Mouse (Mus musculus) MEL (cell line): ENCODE measurements around the gene Mccc1. TPM values are rescaled to one million over a fixed set of nuclear protein-coding genes. Genes with fewer than 3 reads are reported as not detected.

Experiments used
- DNase-seq: peaks from one replicate; pipeline ENCODE4 v3.0.0; 2011; ENCODE audit warnings: low read depth, low spot score
- H3K27ac ChIP-seq: 2 replicates; pipeline ENCODE4 v1.5.1; 2012; ENCODE audit warnings: low read depth, mild to moderate bottlenecking, control low read depth, low read length, moderate library complexity; ENCODE audit not compliant: control insufficient read depth
- H3K27me3 ChIP-seq, 2 experiments: fragments of 150-350 bp in 1 of 2; sonication (generic) in 1 of 2; 2 replicates each; pipeline ENCODE4 v1.6.1; 2012; ENCODE audit warnings: low read length in 2 of 2, mild to moderate bottlenecking in 2 of 2, improper control_type of control experiment in 1 of 2, moderate library complexity in 1 of 2; ENCODE audit not compliant: insufficient read depth in 2 of 2, control insufficient read depth in 1 of 2
- H3K36me3 ChIP-seq, 2 experiments: 2 replicates each; pipeline ENCODE4 v1.6.1; 2012 to 2014; ENCODE audit warnings: low read length in 2 of 2, improper control_type of control experiment in 1 of 2, inconsistent platforms in 1 of 2, mild to moderate bottlenecking in 1 of 2; ENCODE audit not compliant: insufficient read depth in 2 of 2, control insufficient read depth in 1 of 2
- H3K4me1 ChIP-seq, 2 experiments: fragments of 150-350 bp in 1 of 2; sonication (generic) in 1 of 2; 2 replicates each; pipeline ENCODE4 v1.6.1; 2012; ENCODE audit warnings: low read length in 2 of 2, improper control_type of control experiment in 1 of 2, mild to moderate bottlenecking in 1 of 2; ENCODE audit not compliant: insufficient read depth in 2 of 2, control insufficient read depth in 1 of 2
- H3K4me3 ChIP-seq, 2 experiments: fragments of 150-350 bp in 1 of 2; sonication (generic) in 1 of 2; 2 replicates each; pipeline ENCODE4 v1.5.1; 2012; ENCODE audit warnings: low read depth in 2 of 2, low read length in 2 of 2, mild to moderate bottlenecking in 2 of 2, moderate library complexity in 2 of 2, control low read depth in 1 of 2, improper control_type of control experiment in 1 of 2; ENCODE audit not compliant: control insufficient read depth in 1 of 2, insufficient read depth in 1 of 2
- H3K79me2 ChIP-seq: 2 replicates; pipeline ENCODE4 v1.6.1; 2012; ENCODE audit warnings: mild to moderate bottlenecking, low read length, moderate library complexity; ENCODE audit not compliant: control insufficient read depth, poor library complexity, insufficient read depth
- H3K9ac ChIP-seq: 2 replicates; pipeline ENCODE4 v1.6.1; 2012; ENCODE audit warnings: low read depth, mild to moderate bottlenecking, control low read depth, low read length, moderate library complexity; ENCODE audit not compliant: control insufficient read depth, poor library complexity, severe bottlenecking
- H3K9me3 ChIP-seq: fragments of 150-350 bp; sonication (generic); replicated peaks from 2 replicates; pipeline ENCODE4 v1.6.1; 2012; ENCODE audit warnings: mild to moderate bottlenecking, low read length, improper control_type of control experiment, moderate library complexity; ENCODE audit not compliant: insufficient read depth
- BHLHE40 ChIP-seq: IDR thresholded peaks from 2 replicates; pipeline ENCODE4 v1.6.1; 2012; ENCODE audit warnings: low read depth, mild to moderate bottlenecking, inconsistent platforms, low read length, improper control_type of control experiment, borderline replicate concordance
- CHD1 ChIP-seq: IDR thresholded peaks from 2 replicates; pipeline ENCODE4 v1.6.1; 2012; ENCODE audit warnings: low read depth, mild to moderate bottlenecking, inconsistent platforms, low read length, improper control_type of control experiment
- CHD2 ChIP-seq: IDR thresholded peaks from 2 replicates; pipeline ENCODE4 v1.6.1; 2011; ENCODE audit warnings: low read length, improper control_type of control experiment
- E2F4 ChIP-seq: IDR thresholded peaks from 2 replicates; pipeline ENCODE4 v1.6.1; 2011; ENCODE audit warnings: low read depth, low read length, improper control_type of control experiment, borderline replicate concordance
- ELF1 ChIP-seq: IDR thresholded peaks from 2 replicates; pipeline ENCODE4 v1.6.1; 2014; ENCODE audit warnings: low read depth, mild to moderate bottlenecking, inconsistent platforms, low read length, improper control_type of control experiment, moderate library complexity
- GABPA ChIP-seq: IDR thresholded peaks from 2 replicates; pipeline ENCODE4 v1.6.1; 2012; ENCODE audit warnings: low read depth, mild to moderate bottlenecking, inconsistent platforms, low read length, improper control_type of control experiment, moderate library complexity
- GATA1 ChIP-seq: IDR thresholded peaks from 2 replicates; pipeline ENCODE4 v1.6.1; 2011; ENCODE audit warnings: low read depth, low read length, improper control_type of control experiment
- HCFC1 ChIP-seq: IDR thresholded peaks from 2 replicates; pipeline ENCODE4 v1.6.1; 2012; ENCODE audit warnings: low read depth, mild to moderate bottlenecking, inconsistent platforms, low read length, improper control_type of control experiment, moderate library complexity
- MAFK ChIP-seq: IDR thresholded peaks from 2 replicates; pipeline ENCODE4 v1.6.1; 2011; ENCODE audit warnings: low read depth, mild to moderate bottlenecking, low read length, improper control_type of control experiment, borderline replicate concordance
- MAX ChIP-seq: IDR thresholded peaks from 2 replicates; pipeline ENCODE4 v1.6.1; 2011; ENCODE audit warnings: low read length, improper control_type of control experiment
- MEF2A ChIP-seq: IDR thresholded peaks from 2 replicates; pipeline ENCODE4 v1.6.1; 2014; ENCODE audit warnings: low read depth, mild to moderate bottlenecking, inconsistent platforms, low read length, improper control_type of control experiment; ENCODE audit not compliant: poor library complexity, insufficient replicate concordance, severe bottlenecking; ENCODE audit errors: extremely low read depth
- MXI1 ChIP-seq: IDR thresholded peaks from 2 replicates; pipeline ENCODE4 v1.6.1; 2011; ENCODE audit warnings: mild to moderate bottlenecking, low read depth, low read length, improper control_type of control experiment
- MYC ChIP-seq: IDR thresholded peaks from 2 replicates; pipeline ENCODE4 v1.6.1; 2011; ENCODE audit warnings: low read depth, mild to moderate bottlenecking, low read length, improper control_type of control experiment, moderate library complexity
- NELFE ChIP-seq: IDR thresholded peaks from 2 replicates; pipeline ENCODE4 v1.6.1; 2011; ENCODE audit warnings: low read depth, low read length, improper control_type of control experiment
- NRF1 ChIP-seq: IDR thresholded peaks from 2 replicates; pipeline ENCODE4 v1.6.1; 2014; ENCODE audit warnings: low read depth, mild to moderate bottlenecking, inconsistent platforms, low read length, improper control_type of control experiment, moderate library complexity; ENCODE audit not compliant: poor library complexity, insufficient read depth, severe bottlenecking
- POLR2AphosphoS2 ChIP-seq: IDR thresholded peaks from 2 replicates; pipeline ENCODE4 v1.6.1; 2011; ENCODE audit warnings: low read length, improper control_type of control experiment
- POLR2AphosphoS5 ChIP-seq: IDR thresholded peaks from 2 replicates; pipeline ENCODE4 v1.6.1; 2012; ENCODE audit warnings: low read depth, borderline replicate concordance, mild to moderate bottlenecking, inconsistent platforms, low read length, moderate library complexity, mixed read lengths
- RAD21 ChIP-seq: IDR thresholded peaks from 2 replicates; pipeline ENCODE4 v1.6.1; 2011; ENCODE audit warnings: mild to moderate bottlenecking, low read depth, low read length, improper control_type of control experiment
- RCOR1 ChIP-seq: IDR thresholded peaks from 2 replicates; pipeline ENCODE4 v1.6.1; 2012; ENCODE audit warnings: low read depth, mild to moderate bottlenecking, inconsistent platforms, low read length, improper control_type of control experiment
- SMC3 ChIP-seq: IDR thresholded peaks from 2 replicates; pipeline ENCODE4 v1.6.1; 2011; ENCODE audit warnings: low read depth, low read length, improper control_type of control experiment
- TAL1 ChIP-seq: IDR thresholded peaks from 2 replicates; pipeline ENCODE4 v1.6.1; 2012; ENCODE audit warnings: mild to moderate bottlenecking, inconsistent platforms, low read length, moderate library complexity, mixed read lengths
- TBP ChIP-seq: IDR thresholded peaks from 2 replicates; pipeline ENCODE4 v1.8.0; 2011; ENCODE audit warnings: low read depth, low read length, improper control_type of control experiment
- TCF12 ChIP-seq: IDR thresholded peaks from 2 replicates; pipeline ENCODE4 v1.6.1; 2014; ENCODE audit warnings: low read depth, mild to moderate bottlenecking, inconsistent platforms, low read length, improper control_type of control experiment, moderate library complexity
- UBTF ChIP-seq: IDR thresholded peaks from 2 replicates; pipeline ENCODE4 v1.6.1; 2012; ENCODE audit warnings: low read depth, mild to moderate bottlenecking, inconsistent platforms, low read length, improper control_type of control experiment, moderate library complexity, borderline replicate concordance; ENCODE audit not compliant: insufficient read depth
- USF1 ChIP-seq: IDR thresholded peaks from 2 replicates; pipeline ENCODE4 v1.6.1; 2014; ENCODE audit warnings: low read depth, mild to moderate bottlenecking, inconsistent platforms, low read length, improper control_type of control experiment, moderate library complexity
- USF2 ChIP-seq, 2 experiments: IDR thresholded peaks; 2 replicates each; pipeline ENCODE4 v1.6.1; 2011 to 2012; ENCODE audit warnings: improper control_type of control experiment in 2 of 2, low read length in 2 of 2, borderline replicate concordance in 1 of 2, inconsistent platforms in 1 of 2, low read depth in 1 of 2, mild to moderate bottlenecking in 1 of 2; ENCODE audit not compliant: insufficient read depth in 1 of 2
- ZKSCAN1 ChIP-seq: IDR thresholded peaks from 2 replicates; pipeline ENCODE4 v1.6.1; 2012; ENCODE audit warnings: low read depth, mild to moderate bottlenecking, inconsistent platforms, low read length, improper control_type of control experiment, moderate library complexity
- ZMIZ1 ChIP-seq: IDR thresholded peaks from 2 replicates; pipeline ENCODE4 v1.6.1; 2012; ENCODE audit warnings: low read depth, mild to moderate bottlenecking, inconsistent platforms, low read length, improper control_type of control experiment, moderate library complexity
- ZNF384 ChIP-seq: IDR thresholded peaks from 2 replicates; pipeline ENCODE4 v1.6.1; 2012; ENCODE audit warnings: low read depth, mild to moderate bottlenecking, inconsistent platforms, low read length, improper control_type of control experiment
- polyA plus RNA-seq, 2 experiments: library from polyadenylated mRNA; stranded (reverse) in 1 of 2; unstranded in 1 of 2; fragments of >175 nt in 1 of 2; fragments of >200 nt in 1 of 2; gene quantifications; 2 replicates each; pipeline versions ENCODE4 v1.2.1 to v1.2.4; 2012; ENCODE audit warnings: low replicate concordance in 2 of 2, low read depth in 1 of 2; ENCODE audit not compliant: insufficient read length in 2 of 2, insufficient read depth in 1 of 2, missing spikeins in 1 of 2
- total RNA-seq: library from RNA; depleted of rRNA; stranded (reverse); fragments of 300-350 nt; gene quantifications from 2 replicates; pipeline ENCODE4 v1.2.3, GENCODE M21; 2012

Mccc1 gene
- total and polyA plus RNA-seq, 3 experiments = 4.0 to 14.7 TPM; not detected in 1

DNA sequence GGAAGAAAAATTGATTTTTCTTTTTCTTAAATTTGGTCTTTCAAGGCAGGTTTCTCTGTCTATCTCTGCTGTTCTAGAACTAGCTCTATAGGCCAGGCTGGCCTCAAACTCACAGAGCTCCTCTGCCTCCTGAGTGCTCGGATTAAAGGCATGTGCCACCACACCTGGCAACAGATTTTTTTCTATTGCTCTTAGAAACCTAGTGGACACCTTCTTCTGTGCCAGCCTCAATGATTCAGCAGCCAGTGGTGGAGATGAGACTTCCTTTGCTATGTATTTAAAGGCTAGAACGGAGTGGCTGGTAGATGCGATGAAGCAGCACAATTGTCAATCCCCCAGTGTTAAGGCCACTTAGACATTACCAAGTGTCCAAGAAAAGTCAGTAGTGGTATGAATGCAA lies 76.5 kb downstream of the Mccc1 start:
- DNase-seq = no peak
- H3K79me2 ChIP-seq = peaks cover 44% of the 10 kb centered on the region
- peaks cover 2 to 31% of the 10 kb centered on the region in 2 experiments; a peak in 3 of 4 replicates for H3K36me3 ChIP-seq
- H3K27ac ChIP-seq = peak overlapping the region; percentile 84
- no peak overlapping the region; the same call in 1 of the 2 replicates for H3K9ac ChIP-seq
- H3K4me1 ChIP-seq = peaks cover 20 to 25% of the 10 kb centered on the region in 2 experiments
- H3K9me3 ChIP-seq = no peaks in the 10 kb centered on the region
- no peaks in the 10 kb centered on the region for H3K27me3 ChIP-seq
- H3K4me3 ChIP-seq = peak overlapping the region in 1 of 2 experiments; percentile 35; a peak in 2 of 4 replicates
- no peak for TF ChIP-seq MAX
- TF ChIP-seq POLR2AphosphoS2 = no peak
- TF ChIP-seq TBP = no peak
- TF ChIP-seq ZKSCAN1 = no peak
- TF ChIP-seq GABPA = no peak

DNA sequence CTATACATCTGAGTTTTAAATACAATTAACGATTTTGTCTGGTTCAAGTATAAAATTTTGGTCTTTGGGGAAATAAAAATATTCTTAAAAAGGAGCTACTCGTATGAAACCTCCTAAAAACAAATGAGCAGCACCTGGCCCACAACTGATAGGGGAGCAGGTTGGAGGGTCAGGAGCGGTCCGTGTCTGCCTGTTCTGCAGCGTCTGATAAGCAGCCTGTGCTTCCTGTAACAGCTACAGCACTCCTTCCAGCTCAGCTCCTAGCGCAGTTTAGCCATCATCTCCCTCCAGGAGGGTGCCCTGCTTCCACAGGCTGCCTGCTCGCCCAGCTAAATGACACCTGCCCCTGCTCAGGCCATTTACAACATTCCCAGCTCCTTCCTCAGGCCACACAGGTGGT lies 77.0 kb downstream of the Mccc1 start:
- Histone ChIP-seq H3K27me3 (no peaks in the 10 kb centered on the region), H3K9me3 (no peaks in the 10 kb centered on the region), H3K36me3 (peaks cover 2 to 28% of the 10 kb centered on the region in 2 experiments; a peak in 3 of 4 replicates), H3K79me2 (peaks cover 39% of the 10 kb centered on the region), H3K9ac (peak overlapping the region; percentile 46), H3K4me1 (peaks cover 19 to 23% of the 10 kb centered on the region in 2 experiments), H3K27ac (peak overlapping the region; percentile 84), H3K4me3 (peak overlapping the region in 1 of 2 experiments; percentile 42; a peak in 2 of 4 replicates)
- peak; percentile 90 for DNase-seq
- no peak for TF ChIP-seq RAD21
- TF ChIP-seq POLR2AphosphoS5 = peak; percentile 31; the same call in 1 of the 2 replicates
- TF ChIP-seq ELF1 = 0 out of 2 replicates have a peak, but pooled peaks have one; percentile 21
- no peak for TF ChIP-seq SMC3
- no peak for TF ChIP-seq ZKSCAN1
- peak; percentile 97 for TF ChIP-seq GATA1
- no peak for TF ChIP-seq MXI1
- no peak for TF ChIP-seq CHD2
- TF ChIP-seq CHD1 = no peak
- no peak for TF ChIP-seq USF2 (IDR thresholded peaks at IDR 0.05; ENCODE audit: borderline replicate concordance in 1 of 2, insufficient read depth in 1 of 2, low read depth in 1 of 2, low read length in 2 of 2)
- 0 out of 2 replicates have a peak, but pooled peaks have one; percentile 27 for TF ChIP-seq ZMIZ1
- TF ChIP-seq GABPA = no peak
- no peak for TF ChIP-seq E2F4
- TF ChIP-seq RCOR1 = peak; percentile 82
- TF ChIP-seq NRF1 = no peak
- 0 out of 2 replicates have a peak, but pooled peaks have one; percentile 54 for TF ChIP-seq MYC
- no peak; the same call in none of the 2 replicates for TF ChIP-seq BHLHE40
- TF ChIP-seq MEF2A = no peak
- TF ChIP-seq TCF12 = peak; percentile 99
- TF ChIP-seq ZNF384 = no peak; the same call in 1 of the 2 replicates
- TF ChIP-seq TBP = peak; percentile 64
- TF ChIP-seq HCFC1 = peak; percentile 59
- peak; percentile 78; the same call in 1 of the 2 replicates for TF ChIP-seq UBTF
- peak; percentile 99 for TF ChIP-seq TAL1
- TF ChIP-seq MAFK = 0 out of 2 replicates have a peak, but pooled peaks have one; percentile 28
- TF ChIP-seq USF1 = no peak
- no peak for TF ChIP-seq NELFE
- TF ChIP-seq MAX = peak; percentile 47; the same call in 1 of the 2 replicates
